Mouse (Mus musculus): ENCODE data around the gene Carmil1.

DNA sequence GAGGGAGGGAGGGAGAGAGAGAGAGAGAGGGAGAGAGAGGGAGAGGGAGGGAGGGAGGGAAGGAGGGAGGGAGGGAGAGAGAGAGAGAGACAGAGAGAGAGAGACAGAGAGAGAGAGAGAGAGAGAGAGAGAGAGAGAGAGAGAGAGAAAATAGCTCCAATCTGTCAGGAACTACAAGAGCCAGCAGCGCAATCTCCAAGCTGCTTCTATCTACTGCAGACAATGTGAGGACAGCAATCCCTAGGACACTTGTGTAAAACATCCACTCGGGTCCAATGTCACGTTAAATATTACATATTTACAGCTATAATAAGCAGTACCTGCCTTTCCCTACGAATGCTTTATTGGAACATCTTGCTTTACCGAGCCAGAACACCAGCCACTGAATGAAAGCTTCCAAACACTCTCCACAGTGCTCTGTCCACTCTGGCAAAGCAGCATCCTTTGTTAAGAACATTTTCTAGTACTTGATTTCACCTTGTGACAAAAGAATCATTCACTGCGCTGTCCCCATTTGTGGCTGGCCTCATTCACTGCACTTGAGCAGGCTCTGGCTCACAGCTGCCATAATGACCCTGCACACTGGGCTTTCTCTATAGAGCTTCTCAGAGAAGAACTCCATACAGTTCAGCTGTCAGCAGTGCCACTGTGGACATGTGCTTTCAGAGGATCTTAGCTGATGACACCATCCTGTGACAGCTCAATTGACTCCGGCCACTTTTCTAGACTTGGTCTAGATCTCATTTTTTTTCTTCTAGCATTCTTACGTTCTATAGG lies 57.0 kb downstream of the Carmil1 start:
- no peak for TF ChIP-seq POLR2A (IDR thresholded peaks at IDR 0.05; ENCODE audit: insufficient read depth, low read length)
- TF ChIP-seq CTCF (IDR thresholded peaks at IDR 0.05; ENCODE audit: low read depth, low read length) = no peak
- TF ChIP-seq EP300 (IDR thresholded peaks at IDR 0.05; ENCODE audit: insufficient read depth, low read depth, low read length) = no peak

All from ES-Bruce4 (cell line).